Mouse (Mus musculus) myocyte (in vitro differentiated cells): Measurements from ENCODE around the gene Olfr678. TPM values are rescaled to one million over a fixed set of nuclear protein-coding genes. Genes with fewer than 3 reads are reported as not detected.
"Not testable (repeated sequence)": the region's sequence is repeated elsewhere in the genome, so short reads cannot be mapped to it uniquely, and the experiment has no call there.

ENCODE experiments used
- H3K27me3 ChIP-seq: one replicate; pipeline ENCODE4 v1.6.1; 2011; ENCODE audit not compliant: control insufficient read depth, insufficient read depth, insufficient read length
- H3K36me3 ChIP-seq: one replicate; pipeline ENCODE4 v1.6.1; 2011; ENCODE audit not compliant: control insufficient read depth, insufficient read depth
- H3K4me2 ChIP-seq: one replicate; pipeline ENCODE4 v1.6.1; 2011; ENCODE audit warnings: low read depth, control low read depth
- H3K4me3 ChIP-seq: one replicate; pipeline ENCODE4 v1.5.1; 2011; ENCODE audit warnings: mild to moderate bottlenecking, control low read depth, moderate library complexity
- H3K79me2 ChIP-seq: one replicate; pipeline ENCODE4 v1.6.1; 2011; ENCODE audit not compliant: control insufficient read depth, insufficient read depth
- H3ac ChIP-seq: one replicate; pipeline ENCODE4 v1.6.1; 2011; ENCODE audit not compliant: control insufficient read depth, insufficient read length
- CEBPB ChIP-seq: IDR thresholded peaks from 2 replicates; pipeline ENCODE4 v1.6.1; 2011; ENCODE audit warnings: mild to moderate bottlenecking, moderate library complexity; ENCODE audit not compliant: poor library complexity, insufficient read depth, severe bottlenecking
- MAX ChIP-seq: IDR thresholded peaks from one replicate; pipeline ENCODE4 v1.6.1; 2011; ENCODE audit warnings: low read depth, mild to moderate bottlenecking, control low read depth
- MYOD1 ChIP-seq, 3 experiments: IDR thresholded peaks; one replicate each; pipeline ENCODE4 v1.6.1; 2011; ENCODE audit warnings: control low read depth in 2 of 3, low read depth in 2 of 3, mild to moderate bottlenecking in 2 of 3, moderate library complexity in 1 of 3; ENCODE audit not compliant: insufficient read length in 2 of 3, control insufficient read depth in 1 of 3
- MYOG ChIP-seq, 3 experiments: IDR thresholded peaks; one replicate each; pipeline ENCODE4 v1.6.1; 2011; ENCODE audit warnings: control low read depth in 2 of 3, low read depth in 2 of 3, mild to moderate bottlenecking in 2 of 3; ENCODE audit not compliant: insufficient read length in 2 of 3, control insufficient read depth in 1 of 3, insufficient read depth in 1 of 3
- POLR2A ChIP-seq: IDR thresholded peaks from one replicate; pipeline ENCODE4 v1.6.1; 2011; ENCODE audit warnings: low read depth, mild to moderate bottlenecking, control low read depth, moderate library complexity; ENCODE audit not compliant: insufficient read length
- POLR2AphosphoS2 ChIP-seq: IDR thresholded peaks from one replicate; pipeline ENCODE4 v1.6.1; 2011; ENCODE audit warnings: low read depth, control low read depth; ENCODE audit not compliant: insufficient read length
- REST ChIP-seq: IDR thresholded peaks from one replicate; pipeline ENCODE4 v1.6.1; 2011; ENCODE audit warnings: mild to moderate bottlenecking, control low read depth, moderate library complexity; ENCODE audit not compliant: insufficient read depth, insufficient read length
- SRF ChIP-seq: IDR thresholded peaks from one replicate; pipeline ENCODE4 v1.6.1; 2011; ENCODE audit warnings: low read depth; ENCODE audit not compliant: control insufficient read depth, insufficient read length
- TCF12 ChIP-seq: IDR thresholded peaks from one replicate; pipeline ENCODE4 v1.6.1; 2011; ENCODE audit warnings: mild to moderate bottlenecking, control low read depth; ENCODE audit not compliant: poor library complexity, insufficient read depth, severe bottlenecking
- TCF3 ChIP-seq: IDR thresholded peaks from one replicate; pipeline ENCODE4 v1.6.1; 2011; ENCODE audit warnings: low read depth, control low read depth; ENCODE audit not compliant: insufficient read length
- USF1 ChIP-seq: IDR thresholded peaks from one replicate; pipeline ENCODE4 v1.6.1; 2011; ENCODE audit warnings: low read depth, mild to moderate bottlenecking, control low read depth, moderate library complexity
- polyA plus RNA-seq: library from polyadenylated mRNA; unstranded; fragments of >200 nt; fragmentation: generic; extraction: Trizol; gene quantifications from one replicate; pipeline ENCODE4 v1.2.1, GENCODE M21; 2012; ENCODE audit warnings: missing spikeins

Gene Olfr678
- polyA plus RNA-seq, 1 experiment, result not detected

GRCm38 (mm10) chr7:105080905-105081304 is 16.6 kb downstream of the Olfr678 start, which contains the start of gene Olfr679:
TSS of gene Olfr679 (plus strand) at chr7:105081205.
- no peak within 1 kb of the TSS for H3ac ChIP-seq
- TF ChIP-seq USF1 (no peak), SRF (no peak), MYOG (IDR thresholded peaks at IDR 0.05; ENCODE audit: control insufficient read depth in 1 of 3, insufficient read depth in 1 of 3, insufficient read length in 2 of 3, low read depth in 2 of 3) (no peak), REST (no peak), TCF12 (no peak), CEBPB (no peak), MYOD1 (IDR thresholded peaks at IDR 0.05; ENCODE audit: control insufficient read depth in 1 of 3, insufficient read length in 2 of 3, low read depth in 2 of 3) (no peak), TCF3 (no peak)
- H3K79me2 ChIP-seq, result no peaks in the 10 kb centered on the region
- no peak within 1 kb of the TSS for H3K4me3 ChIP-seq
- H3K4me2 ChIP-seq, result no peak within 1 kb of the TSS
- H3K36me3 ChIP-seq, result no peaks in the 10 kb centered on the region
- H3K27me3 ChIP-seq, result no peaks in the 10 kb centered on the region

- not testable (repeated sequence) for H3K4me2 ChIP-seq, H3ac ChIP-seq, H3K79me2 ChIP-seq
Measured at GRCm38 (mm10) chr7:105092717-105093116, 28.4 kb downstream of the Olfr678 start, which contains the start of gene Olfr680-ps1. TSS of gene Olfr680-ps1 (minus strand) at chr7:105092817.

GRCm38 (mm10) chr7:105116536-105116935 is 52.3 kb downstream of the Olfr678 start, which contains the start of gene Olfr681:
TSS of gene Olfr681 (plus strand) at chr7:105116836.
- H3ac ChIP-seq, result no peak within 1 kb of the TSS
- H3K27me3 ChIP-seq, result no peaks in the 10 kb centered on the region

More at GRCm38 (mm10) chr7:105092717-105093116, 28.4 kb downstream of the Olfr678 start, which contains the start of gene Olfr680-ps1:
- H3K27me3 ChIP-seq, H3K4me3 ChIP-seq, H3K36me3 ChIP-seq: not testable (repeated sequence)

More at GRCm38 (mm10) chr7:105116536-105116935, 52.3 kb downstream of the Olfr678 start, which contains the start of gene Olfr681:
- TF ChIP-seq REST, result no peak
- TF ChIP-seq POLR2AphosphoS2, result no peak
- no peak for TF ChIP-seq MAX
- no peak for TF ChIP-seq TCF12
- TF ChIP-seq CEBPB, result no peak
- no peak for TF ChIP-seq MYOD1 (IDR thresholded peaks at IDR 0.05; ENCODE audit: control insufficient read depth in 1 of 3, insufficient read length in 2 of 3, low read depth in 2 of 3)
- no peak for TF ChIP-seq POLR2A
- Histone ChIP-seq H3K36me3 (no peaks in the 10 kb centered on the region), H3K4me2 (no peak within 1 kb of the TSS), H3K79me2 (no peaks in the 10 kb centered on the region), H3K4me3 (no peak within 1 kb of the TSS)

Other genes starting within 250 kb of the Olfr678 start
- 0.20 TPM for gene Usp17lb, start 221.9 kb upstream of the Olfr678 start, polyA plus RNA-seq
- 5.3 TPM for gene Usp17la, start 207.5 kb upstream of the Olfr678 start, polyA plus RNA-seq
- gene Olfr665, start 186.4 kb upstream of the Olfr678 start, polyA plus RNA-seq, result not detected
- not detected for gene Olfr666, start 168.5 kb upstream of the Olfr678 start, polyA plus RNA-seq
- gene Olfr667, start 143.0 kb upstream of the Olfr678 start, polyA plus RNA-seq, result not detected
- gene Olfr668, start 136.4 kb upstream of the Olfr678 start, polyA plus RNA-seq, result not detected
- gene Olfr669, start 130.2 kb upstream of the Olfr678 start, polyA plus RNA-seq, result not detected
- not detected for gene Olfr670, start 101.9 kb upstream of the Olfr678 start, polyA plus RNA-seq
- not detected for gene Olfr671, start 85.3 kb upstream of the Olfr678 start, polyA plus RNA-seq
- gene Olfr672, start 62.4 kb upstream of the Olfr678 start, polyA plus RNA-seq, result not detected
- gene Olfr675, start 36.0 kb upstream of the Olfr678 start, polyA plus RNA-seq, result not detected
- gene Olfr676, start 31.8 kb upstream of the Olfr678 start, polyA plus RNA-seq, result not detected
- not detected for gene Olfr677, start 13.1 kb upstream of the Olfr678 start, polyA plus RNA-seq
- gene Olfr679, start 16.7 kb downstream of the Olfr678 start, polyA plus RNA-seq, result not detected
- not detected for gene Olfr680-ps1, start 28.3 kb downstream of the Olfr678 start, polyA plus RNA-seq
- not detected for gene Olfr681, start 52.4 kb downstream of the Olfr678 start, polyA plus RNA-seq
- not detected for gene Olfr683, start 82.5 kb downstream of the Olfr678 start, polyA plus RNA-seq
- not detected for gene Olfr684, start 99.2 kb downstream of the Olfr678 start, polyA plus RNA-seq
- gene Olfr685, start 121.5 kb downstream of the Olfr678 start, polyA plus RNA-seq, result not detected
- gene Olfr686, start 143.0 kb downstream of the Olfr678 start, polyA plus RNA-seq, result not detected
- gene Olfr688, start 223.6 kb downstream of the Olfr678 start, polyA plus RNA-seq, result not detected
- gene Olfr689, start 246.7 kb downstream of the Olfr678 start, polyA plus RNA-seq, result not detected